Mouse (Mus musculus) ES-E14 (cell line): ENCODE results near the gene Gm21060. TPM values are rescaled to one million over a fixed set of nuclear protein-coding genes. Genes with fewer than 3 reads are reported as not detected.
"Not testable (repeated sequence)": the region's sequence is repeated elsewhere in the genome, so short reads cannot be mapped to it uniquely, and the experiment has no call there.

ENCODE experiments used
- DNase-seq: peaks from one replicate; pipeline ENCODE4 v3.0.0-alpha.2; 2013; ENCODE audit warnings: low read depth, low spot score
- H3K27ac ChIP-seq: 2 replicates; pipeline ENCODE4 v1.5.1; 2012; ENCODE audit warnings: low read depth, mild to moderate bottlenecking, low read length, moderate library complexity, mixed read lengths; ENCODE audit not compliant: poor library complexity, insufficient read depth, severe bottlenecking
- H3K36me3 ChIP-seq: 2 replicates; pipeline ENCODE4 v1.6.1; 2012; ENCODE audit warnings: mild to moderate bottlenecking, low read length, moderate library complexity, mixed read lengths; ENCODE audit not compliant: control insufficient read depth, poor library complexity, insufficient read depth, severe bottlenecking
- H3K4me1 ChIP-seq, 2 experiments: fragments of 150-350 bp in 1 of 2; sonication (generic) in 1 of 2; 2 replicates each; pipeline ENCODE4 v1.6.1; 2012; ENCODE audit warnings: low read length in 2 of 2, mild to moderate bottlenecking in 1 of 2, mixed read lengths in 1 of 2; ENCODE audit not compliant: control insufficient read depth in 2 of 2, insufficient read depth in 2 of 2, poor library complexity in 1 of 2
- H3K4me3 ChIP-seq, 2 experiments: fragments of 150-350 bp in 1 of 2; sonication (generic) in 1 of 2; 2 replicates each; pipeline ENCODE4 v1.5.1; 2012; ENCODE audit warnings: low read length in 2 of 2, low read depth in 1 of 2, mild to moderate bottlenecking in 1 of 2, mixed read lengths in 1 of 2; ENCODE audit not compliant: insufficient read depth in 1 of 2, poor library complexity in 1 of 2, severe bottlenecking in 1 of 2
- H3K9ac ChIP-seq: 2 replicates; pipeline ENCODE4 v1.6.1; 2012; ENCODE audit warnings: low read depth, mild to moderate bottlenecking, low read length, mixed read lengths; ENCODE audit not compliant: poor library complexity, insufficient read depth, severe bottlenecking
- H3K9me3 ChIP-seq: fragments of 150-350 bp; sonication (generic); 2 replicates; pipeline ENCODE4 v1.6.1; 2012; ENCODE audit warnings: low read depth, mild to moderate bottlenecking, low read length; ENCODE audit not compliant: control insufficient read depth, insufficient read depth
- CHD2 ChIP-seq: IDR thresholded peaks from 2 replicates; pipeline ENCODE4 v1.6.1; 2014; ENCODE audit warnings: mild to moderate bottlenecking, low read depth, low read length, inconsistent platforms
- HCFC1 ChIP-seq: IDR thresholded peaks from 2 replicates; pipeline ENCODE4 v1.6.1; 2012; ENCODE audit warnings: low read length, inconsistent platforms, borderline replicate concordance; ENCODE audit not compliant: insufficient read depth
- MAFK ChIP-seq: IDR thresholded peaks from 2 replicates; pipeline ENCODE4 v1.6.1; 2014; ENCODE audit warnings: mild to moderate bottlenecking, low read depth, low read length, inconsistent platforms; ENCODE audit not compliant: insufficient read depth
- ZC3H11A ChIP-seq: IDR thresholded peaks from 2 replicates; pipeline ENCODE4 v1.6.1; 2012; ENCODE audit warnings: low read depth, mild to moderate bottlenecking, inconsistent platforms, low read length, borderline replicate concordance
- ZNF384 ChIP-seq: IDR thresholded peaks from 2 replicates; pipeline ENCODE4 v1.6.1; 2012; ENCODE audit warnings: low read depth, low read length, inconsistent platforms
- in situ Hi-C, 2 experiments: fragments of 600-800 bp; cut with MboI; formaldehyde crosslinking; loops; one replicate each; pipeline ENCODE4 v1.15.1; 2025; ENCODE audit warnings: low sequenced_read_pairs in 2 of 2, inconsistent platforms in 1 of 2; ENCODE audit not compliant: unreplicated experiment in 2 of 2
- total RNA-seq: library from RNA; depleted of rRNA; stranded (reverse); fragments of 300-350 nt; gene quantifications from 2 replicates; pipeline ENCODE4 v1.2.3, GENCODE M21; 2012; rRNA removed

The Gm21060 gene
- total RNA-seq, 1 experiment: not detected

GRCm38 (mm10) chr19:61261241-61261640 is 35.6 kb downstream of the Gm21060 start:
- no peak overlapping the region for H3K4me3 ChIP-seq
- DNase-seq: no peak
- no peak overlapping the region for H3K9ac ChIP-seq
- in situ Hi-C loops: no loop called here
- TF ChIP-seq HCFC1 (no peak), CHD2 (no peak), MAFK (no peak), ZC3H11A (no peak), ZNF384 (no peak)
- no peaks in the 10 kb centered on the region for H3K4me1 ChIP-seq
- H3K27ac ChIP-seq: no peak overlapping the region
- H3K9me3 ChIP-seq: no peaks in the 10 kb centered on the region
- no peaks in the 10 kb centered on the region for H3K36me3 ChIP-seq

- Histone ChIP-seq H3K4me3 (peak overlapping the region; percentile 18 to 42; a peak in 2 of 4 replicates), H3K27ac (no peak overlapping the region), H3K36me3 (no peaks in the 10 kb centered on the region), H3K4me1 (no peaks in the 10 kb centered on the region), H3K9ac (no peak overlapping the region), H3K9me3 (no peaks in the 10 kb centered on the region)
- TF ChIP-seq CHD2: no peak
- no peak for TF ChIP-seq ZNF384
- TF ChIP-seq HCFC1: no peak
- TF ChIP-seq ZC3H11A: no peak
- TF ChIP-seq MAFK: no peak
- in situ Hi-C loops: no loop called here
- DNase-seq: no peak
Observed at GRCm38 (mm10) chr19:61257733-61258132, 39.1 kb downstream of the Gm21060 start.

GRCm38 (mm10) chr19:61256166-61256887 is 40.5 kb downstream of the Gm21060 start:
- in situ Hi-C loops: no loop called here
- Histone ChIP-seq H3K27ac (no peak overlapping the region), H3K36me3 (no peaks in the 10 kb centered on the region), H3K4me3 (no peak overlapping the region), H3K9ac (no peak overlapping the region), H3K9me3 (no peaks in the 10 kb centered on the region), H3K4me1 (no peaks in the 10 kb centered on the region)
- TF ChIP-seq CHD2: no peak
- no peak for TF ChIP-seq ZC3H11A
- TF ChIP-seq ZNF384: no peak
- no peak for TF ChIP-seq HCFC1
- no peak for TF ChIP-seq MAFK
- no peak for DNase-seq

- H3K4me3 ChIP-seq, H3K9me3 ChIP-seq, H3K4me1 ChIP-seq, in situ Hi-C loops, H3K27ac ChIP-seq, H3K9ac ChIP-seq, DNase-seq, H3K36me3 ChIP-seq: not testable (repeated sequence)
Observed at GRCm38 (mm10) chr19:61247334-61247733, 49.5 kb downstream of the Gm21060 start.

Other genes starting within 250 kb of the Gm21060 start
- 11.1 and 16.9 TPM in 2 replicates for gene Zfp950, start 156.2 kb downstream of the Gm21060 start, total RNA-seq
- gene Gm7102, start 120.8 kb downstream of the Gm21060 start, total RNA-seq: 0.58 and 0.71 TPM in 2 replicates
- gene Gm6020, start 113.2 kb downstream of the Gm21060 start, total RNA-seq: not detected in 2 replicates
- 17.3 and 32.8 TPM in 2 replicates for gene Csf2ra, start 68.6 kb downstream of the Gm21060 start, total RNA-seq